In genomic region chr17:26628936-26629335, GRCm38 (mm10) we compare ENCODE assay signal across 27 mouse cellular contexts. TPM values are rescaled to one million over a fixed set of nuclear protein-coding genes. Genes with fewer than 3 reads are reported as not detected.
DNase-seq lines count a peak whose midpoint lies in the region; ATAC-seq lines count a peak whose summit lies in the region.
"Had no signal": no experiment of that assay in that cellular context is flagged by ENCODE, and none has a peak within 500 bp of the region (broad histone marks: within the 10 kb centered on the region; RNA-seq: fewer than 3 reads in every experiment).

No protein-coding gene starts in this region.

- no peak overlapping the region for H3K4me3 ChIP-seq in heart, embryonic 15.5 days
- H3K4me3 ChIP-seq in brown adipose tissue, adult 24 weeks (ENCODE audit: insufficient read depth, low read depth, low read length) = no peak overlapping the region
- H3K4me3 ChIP-seq: forebrain, embryonic 10.5 days; forebrain, embryonic 13.5 days; heart, adult 2 months; heart, embryonic 10.5 days had no signal

- 0 out of 2 replicates have a peak, but pooled peaks have one; percentile 21 for ATAC-seq in heart, embryonic 15.5 days (replicated peaks; ENCODE audit: insufficient number of reproducible peaks, insufficient read depth, low FRiP score, low read depth)
- ATAC-seq: forebrain, embryonic 13.5 days; forebrain, embryonic 16.5 days; hindbrain, postnatal 0 days; inflammation-experienced regulatory T-cells, adult 6 months; intestine, embryonic 16.5 days; Patski had no signal

- no peaks in the 10 kb centered on the region for H3K4me1 ChIP-seq in heart, embryonic 15.5 days (replicated peaks)
- H3K4me1 ChIP-seq in brown adipose tissue, adult 24 weeks (ENCODE audit: control insufficient read depth, insufficient read depth, insufficient read length, low read length) = peaks cover 7% of the 10 kb centered on the region; the same call in 1 of the 2 replicates
- H3K4me1 ChIP-seq: forebrain, embryonic 10.5 days; forebrain, embryonic 13.5 days had no signal

- no peak overlapping the region for H3K27ac ChIP-seq in heart, embryonic 15.5 days
- 0 out of 2 replicates have a peak overlapping the region, but pooled peaks have one; percentile 2 for H3K27ac ChIP-seq in brown adipose tissue, adult 24 weeks (replicated peaks; ENCODE audit: low read depth, low read length)
- H3K27ac ChIP-seq: forebrain, embryonic 10.5 days; forebrain, embryonic 13.5 days; heart, adult 2 months; heart, embryonic 10.5 days; hindbrain, embryonic 14.5 days; hindbrain, postnatal 0 days had no signal

- DNase-seq in adrenal gland, postnatal 14 days = peak; percentile 16
- no peak for DNase-seq in adrenal gland, adult (ENCODE audit: inconsistent age in 2 of 2, low spot score in 1 of 2)
- no peak for DNase-seq in heart, adult 11 months
- no peak for DNase-seq in retina, embryonic 14.5 days (ENCODE audit: low spot score)
- DNase-seq: adrenal gland, postnatal 10 days; B cell, adult 2 months; cerebellum, adult 18-20 months; cerebellum, adult 9-10 months; cerebellum, postnatal 14 days; gastrocnemius, postnatal 25 days; heart, adult 2 months; heart, postnatal 10 days; heart, postnatal 4 days; kidney, adult 18-20 months had no signal

- no peaks in the 10 kb centered on the region for H3K27me3 ChIP-seq in heart, embryonic 15.5 days
- H3K27me3 ChIP-seq: CH12.LX; forebrain, embryonic 13.5 days; Patski had no signal

- no peaks in the 10 kb centered on the region for H3K9me3 ChIP-seq in heart, embryonic 15.5 days (replicated peaks)
- H3K9me3 ChIP-seq: forebrain, embryonic 10.5 days; forebrain, embryonic 13.5 days; G1E; heart, embryonic 10.5 days had no signal

- no peak overlapping the region for H3K9ac ChIP-seq in heart, embryonic 15.5 days
- H3K9ac ChIP-seq: forebrain, embryonic 13.5 days; hindbrain, embryonic 14.5 days had no signal

- H3K36me3 ChIP-seq in heart, embryonic 15.5 days = peaks cover 48% of the 10 kb centered on the region

- WGBS in heart, embryonic 15.5 days = 93% methylated on average over 3 of the region's 3 CpGs

- H3K4me2 ChIP-seq in heart, embryonic 15.5 days = no peak overlapping the region
- H3K4me2 ChIP-seq: forebrain, embryonic 13.5 days; hindbrain, embryonic 14.5 days had no signal

RNA-seq across cellular contexts. Expression of gene Atp6v0e, which starts 34.1 kb away (rescaled TPM):
- 188 and 193 TPM in 2 replicates for total RNA-seq in adrenal gland, postnatal 14 days (2021)
- 197 and 200 TPM in 2 replicates for polyA plus RNA-seq in heart, embryonic 15.5 days (2015; fragmentation: Nextera tagmentation; extraction: Ambion mirVana)
- polyA plus RNA-seq in brown adipose tissue, adult 24 weeks (2012; ENCODE audit: insufficient read depth, insufficient read length, missing spikeins) = 314 and 348 TPM in 2 replicates
